ENCODE assay signal across 9 mouse cellular contexts in the genomic region with DNA sequence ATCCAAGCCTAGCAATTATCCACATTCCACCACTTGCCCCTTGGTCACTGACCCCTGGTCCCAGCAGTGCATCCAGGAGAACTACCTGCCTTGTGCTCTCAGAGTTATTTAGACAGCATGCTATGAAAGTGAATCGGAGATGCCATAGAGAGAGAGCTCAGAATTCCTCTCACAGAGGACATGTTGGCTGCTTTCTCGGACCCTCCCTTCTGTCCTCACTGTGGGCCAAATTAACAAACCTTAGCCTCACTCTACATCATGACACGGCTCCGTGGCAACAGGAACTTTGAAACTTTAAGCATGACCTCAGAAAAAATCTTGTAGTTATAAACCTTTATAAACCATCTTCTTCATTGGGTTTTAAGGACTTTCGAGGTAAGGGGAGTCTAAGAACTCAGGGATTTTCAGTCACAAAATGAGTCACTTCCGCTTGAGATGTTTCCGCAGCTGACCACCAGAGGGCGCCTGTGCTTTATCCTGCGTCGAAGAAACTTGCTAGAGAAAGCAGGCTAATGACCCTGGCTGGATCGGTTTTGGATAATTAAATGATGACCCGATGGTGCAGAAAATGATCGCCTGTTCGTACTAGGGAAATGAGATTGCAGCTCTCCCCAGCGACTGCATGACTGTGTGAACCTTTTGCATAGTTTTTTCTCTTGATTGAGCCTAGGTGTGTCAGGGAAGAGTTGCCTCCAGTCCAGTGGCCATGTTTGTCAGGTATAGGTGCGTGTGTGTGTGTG.
DNase-seq lines count a peak whose midpoint lies in the region; TF ChIP-seq lines count a peak whose summit lies in the region.
"Had no signal": no experiment of that assay in that cellular context is flagged by ENCODE, and none has a peak within 500 bp of the region (broad histone marks: within the 10 kb centered on the region; RNA-seq: fewer than 3 reads in every experiment).

No protein-coding gene starts in this region.

- 42% methylated on average over 16 of the region's 16 CpGs for whole genome bisulfite sequencing in thymus, adult 2 months
- WGBS in limb, embryonic 10.5 days, result 38% methylated on average over 16 of the region's 16 CpGs

- H3K27ac ChIP-seq in thymus, adult 2 months (ENCODE audit: control insufficient read depth, insufficient read depth, low read length), result no peak overlapping the region
- H3K27ac ChIP-seq in limb, embryonic 10.5 days, result no peak overlapping the region
- H3K27ac ChIP-seq: embryonic facial prominence, embryonic 15.5 days had no signal

- TF ChIP-seq POLR2A in thymus, adult 2 months (IDR thresholded peaks at IDR 0.05; ENCODE audit: control insufficient read depth, extremely low read depth, insufficient read depth, low read length, poor library complexity), result no peak

- no peaks in the 10 kb centered on the region for H3K9me3 ChIP-seq in limb, embryonic 10.5 days (replicated peaks)
- H3K9me3 ChIP-seq: embryonic facial prominence, embryonic 15.5 days had no signal

- no peaks in the 10 kb centered on the region for H3K27me3 ChIP-seq in thymus, adult 2 months (ENCODE audit: control insufficient read depth, insufficient read depth, low read length)
- no peaks in the 10 kb centered on the region for H3K27me3 ChIP-seq in limb, embryonic 10.5 days (ENCODE audit: low read depth, poor library complexity, severe bottlenecking)
- H3K27me3 ChIP-seq: embryonic facial prominence, embryonic 15.5 days had no signal

- no peak for TF ChIP-seq CTCF in thymus, adult 2 months (IDR thresholded peaks at IDR 0.05; ENCODE audit: borderline replicate concordance, control insufficient read depth, extremely low read depth, insufficient read depth, low read length, poor library complexity)

- H3K36me3 ChIP-seq in thymus, adult 2 months (ENCODE audit: control insufficient read depth, insufficient read depth, low read length), result no peaks in the 10 kb centered on the region
- no peaks in the 10 kb centered on the region for H3K36me3 ChIP-seq in limb, embryonic 10.5 days
- H3K36me3 ChIP-seq: embryonic facial prominence, embryonic 15.5 days had no signal

- no peaks in the 10 kb centered on the region for H3K4me1 ChIP-seq in thymus, adult 2 months (replicated peaks; ENCODE audit: control insufficient read depth, insufficient read depth, low read length)
- no peaks in the 10 kb centered on the region for H3K4me1 ChIP-seq in limb, embryonic 10.5 days

- H3K4me3 ChIP-seq in thymus, adult 2 months (ENCODE audit: control insufficient read depth, insufficient read depth, low read length), result no peak overlapping the region
- no peak overlapping the region for H3K4me3 ChIP-seq in limb, embryonic 10.5 days
- H3K4me3 ChIP-seq: embryonic facial prominence, embryonic 15.5 days had no signal

- peak; percentile 40 for DNase-seq in thymus, adult 2 months
- DNase-seq in thymus, adult 18-20 months, result no peak
- peak; percentile 36 for DNase-seq in cerebellum, adult 9-11 months
- peak; percentile 50 to 75 for DNase-seq in frontal cortex, postnatal 36 days (ENCODE audit: low spot score in 2 of 2)
- DNase-seq in hindlimb bud, embryonic 11.5 days (ENCODE audit: extremely low spot score, low read depth, low spot score), result peak; percentile 22
- DNase-seq in limb, embryonic 10.5 days (ENCODE audit: low spot score), result peak; percentile 83
- DNase-seq in neural tube, embryonic 10.5 days (ENCODE audit: extremely low spot score, low spot score), result peak; percentile 71
- DNase-seq in thymus, postnatal 0 days (ENCODE audit: low spot score), result peak; percentile 64

Comparison
In these comparisons a context has a peak if more than half of its experiments do, and no peak if none do; other contexts are left out.
1. DNase-seq: peak in thymus, adult 2 months (single experiment), cerebellum, adult 9-11 months (single experiment), frontal cortex, postnatal 36 days (2 of 2), hindlimb bud, embryonic 11.5 days (single experiment), limb, embryonic 10.5 days (single experiment), neural tube, embryonic 10.5 days (single experiment) and thymus, postnatal 0 days (single experiment); none in thymus, adult 18-20 months (0 of 2).